Mouse (Mus musculus) C2C12 (cell line): ENCODE data around the gene Slc6a9.

Source experiments
- CEBPB ChIP-seq: IDR thresholded peaks from one replicate; pipeline ENCODE4 v1.6.1; 2011; ENCODE audit warnings: low read depth, mild to moderate bottlenecking, control low read depth, moderate library complexity
- CTCF ChIP-seq: IDR thresholded peaks from one replicate; pipeline ENCODE4 v1.5.1; 2011; ENCODE audit not compliant: control insufficient read depth, insufficient read depth, insufficient read length
- FOSL1 ChIP-seq: IDR thresholded peaks from one replicate; pipeline ENCODE4 v1.8.0; 2011; ENCODE audit warnings: mild to moderate bottlenecking, low read length; ENCODE audit not compliant: poor library complexity, insufficient read depth, severe bottlenecking
- MAX ChIP-seq: IDR thresholded peaks from one replicate; pipeline ENCODE4 v1.6.1; 2011; ENCODE audit warnings: mild to moderate bottlenecking, control low read depth
- MYOD1 ChIP-seq: IDR thresholded peaks from one replicate; pipeline ENCODE4 v1.6.1; 2011; ENCODE audit warnings: low read depth; ENCODE audit not compliant: control insufficient read depth, insufficient read length
- MYOG ChIP-seq: IDR thresholded peaks from one replicate; pipeline ENCODE4 v1.6.1; 2011; ENCODE audit not compliant: control insufficient read depth, insufficient read length; ENCODE audit errors: extremely low read depth
- USF1 ChIP-seq: IDR thresholded peaks from one replicate; pipeline ENCODE4 v1.6.1; 2011; ENCODE audit warnings: low read depth, mild to moderate bottlenecking, control low read depth, moderate library complexity

DNA sequence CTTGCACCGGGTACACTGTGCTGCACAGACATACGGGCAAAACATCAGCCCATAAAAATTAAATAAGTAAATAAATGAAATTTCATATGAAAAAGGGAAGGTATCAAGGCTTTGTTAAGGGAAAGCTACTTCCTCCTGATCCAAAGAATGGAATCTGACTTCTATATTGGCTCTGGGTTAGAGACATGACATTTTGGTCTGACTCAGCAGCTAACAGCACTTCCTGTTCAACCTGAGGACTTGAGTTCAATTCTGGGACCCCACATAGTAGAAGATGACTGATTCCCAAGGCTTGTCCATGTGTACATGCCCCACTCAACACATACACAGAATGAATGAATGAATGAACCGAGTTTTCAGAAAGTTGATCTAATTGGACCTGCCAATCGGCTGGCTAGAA is 83.5 kb downstream of the Slc6a9 start:
- TF ChIP-seq CTCF (no peak), USF1 (no peak), MAX (no peak), CEBPB (no peak), MYOD1 (no peak), MYOG (no peak), FOSL1 (no peak)
